Mouse (Mus musculus) heart, adult 18-20 months (tissue): ENCODE data around the gene Trim7. TPM values are rescaled to one million over a fixed set of nuclear protein-coding genes. Genes with fewer than 3 reads are reported as not detected.
"Not testable (repeated sequence)": the region's sequence is repeated elsewhere in the genome, so short reads cannot be mapped to it uniquely, and the experiment has no call there.

Source experiments
- DNase-seq, 2 experiments: peaks; one replicate each; pipeline ENCODE4 v3.0.0; 2021 to 2022; ENCODE audit warnings: mixed read lengths in 1 of 2
- total RNA-seq, 2 experiments: library from RNA; stranded (reverse); gene quantifications; 2 replicates each; pipeline ENCODE4 v1.2.3; 2021

The Trim7 gene
- total RNA-seq, 2 experiments from 2014 or later = 13.2 to 13.7 TPM

DNA sequence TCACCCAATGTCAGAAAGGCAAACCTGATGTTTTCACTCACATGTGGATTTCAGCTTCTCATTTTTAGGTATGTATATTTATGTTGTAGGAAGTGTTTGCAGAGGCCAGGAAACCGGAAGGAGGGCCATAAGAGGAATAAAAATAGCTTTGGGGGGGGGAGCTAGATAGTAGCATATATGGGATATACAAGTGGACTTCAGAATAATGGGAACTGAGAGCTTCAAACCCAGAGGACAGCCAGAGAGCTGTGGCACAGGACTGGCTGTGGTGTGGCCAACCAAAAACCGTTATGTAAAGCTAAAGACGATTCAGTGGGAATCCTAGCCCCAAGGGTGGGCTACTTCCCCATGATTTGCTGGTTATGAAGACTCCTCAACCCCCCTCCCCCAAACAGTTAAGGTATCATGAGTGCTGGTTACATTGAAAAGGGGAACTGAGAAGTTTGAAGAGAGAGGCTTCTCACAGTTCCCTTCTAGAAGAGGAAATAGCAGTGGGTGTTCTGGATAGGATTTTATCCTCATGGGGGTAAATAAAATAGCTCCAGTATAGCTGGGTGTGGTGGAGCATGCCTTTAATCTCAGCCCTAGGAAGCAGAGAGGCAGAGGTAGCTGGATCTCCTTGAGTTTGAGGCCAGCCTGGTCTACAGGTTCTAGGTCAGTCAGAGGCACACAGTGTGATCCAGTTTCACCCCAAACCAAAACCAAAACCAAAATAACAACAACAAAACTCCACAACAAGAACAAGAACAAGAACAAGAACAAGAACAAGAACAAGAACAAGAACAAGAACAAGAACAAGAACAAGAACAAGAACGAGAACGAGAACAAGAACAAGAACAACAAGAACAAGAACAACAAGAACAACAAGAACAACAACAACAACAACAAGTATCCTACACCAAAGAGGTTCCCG is 75.0 kb downstream of the Trim7 start:
- peak; percentile 22 to 42 for DNase-seq

DNA sequence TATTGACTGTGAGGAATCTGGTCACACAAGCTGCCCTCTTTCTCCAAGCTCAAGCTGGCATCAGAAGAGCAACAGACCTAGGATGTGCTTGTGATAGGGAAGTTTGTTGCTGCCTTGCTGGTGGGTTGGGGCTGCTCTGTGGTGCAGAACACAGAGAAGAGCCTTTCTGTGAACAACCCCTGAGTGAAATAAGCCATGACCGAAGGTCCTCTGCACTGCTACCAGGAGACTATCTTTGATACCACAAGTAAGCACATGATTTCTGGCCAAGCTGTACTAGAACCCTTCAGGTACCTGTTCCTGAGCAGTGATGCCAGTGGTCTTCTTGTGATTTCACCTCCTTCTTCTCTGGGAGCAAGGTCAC is 75.6 kb downstream of the Trim7 start:
- DNase-seq = not testable (repeated sequence)

Other genes with a start within 250 kb of the Trim7 start
- gene Rack1, start 25.8 kb upstream of the Trim7 start, total RNA-seq = 100 to 1,000 TPM; 394 to 434 TPM
- 10 to 100 TPM; 18.9 to 20.0 TPM for gene Trim41, start 8.8 kb upstream of the Trim7 start, total RNA-seq
- 1 to 10 TPM; 2.4 to 2.8 TPM for gene Gm12184, start 515 bp downstream of the Trim7 start, total RNA-seq
- 10 to 100 TPM; 13.2 to 18.6 TPM for gene Irgm1, start 45.5 kb downstream of the Trim7 start, total RNA-seq
- 1 to 10 TPM; 2.5 to 3.5 TPM for gene Gm5431, start 76.1 kb downstream of the Trim7 start, total RNA-seq
- 1 to 10 TPM; 2.6 to 5.6 TPM for gene Psme2b, start 120.0 kb downstream of the Trim7 start, total RNA-seq
- gene Olfr56, start 152.7 kb downstream of the Trim7 start, total RNA-seq = under 1 TPM in 1 of 2 experiments, not detected in 1; 0.17 TPM
- 1 to 10 TPM; 4.2 to 4.8 TPM for gene 9930111J21Rik1, start 153.3 kb downstream of the Trim7 start, total RNA-seq
- 1 to 10 TPM; 2.5 to 6.5 TPM for gene Gm12185, start 166.1 kb downstream of the Trim7 start, total RNA-seq
- 10 to 100 TPM in 1 of 2 experiments, 1 to 10 TPM in 1; 4.8 to 28.1 TPM for gene Tgtp1, start 168.0 kb downstream of the Trim7 start, total RNA-seq
- gene 9930111J21Rik2, start 225.1 kb downstream of the Trim7 start, total RNA-seq = 1 to 10 TPM; 6.2 to 7.6 TPM
- 10 to 100 TPM in 1 of 2 experiments, 1 to 10 TPM in 1; 2.1 to 25.0 TPM for gene Tgtp2, start 238.1 kb downstream of the Trim7 start, total RNA-seq